In genomic region chr14:60736591-60737192, GRCm38 (mm10) we compare ENCODE assay signal across 7 mouse cellular contexts. TPM values are rescaled to one million over a fixed set of nuclear protein-coding genes. Genes with fewer than 3 reads are reported as not detected.
DNase-seq lines count a peak whose midpoint lies in the region; ATAC-seq and TF ChIP-seq lines count a peak whose summit lies in the region.

No protein-coding gene starts in this region.

- no peaks in the 10 kb centered on the region for H3K9me3 ChIP-seq in ES-Bruce4 (replicated peaks; ENCODE audit: control insufficient read depth, insufficient read depth, low read length, poor library complexity, severe bottlenecking)
- no peaks in the 10 kb centered on the region for H3K9me3 ChIP-seq in lung, embryonic 14.5 days (ENCODE audit: low read depth, low read length)
- no peaks in the 10 kb centered on the region for H3K9me3 ChIP-seq in neural tube, embryonic 15.5 days (replicated peaks)

- no peak overlapping the region for H3K4me3 ChIP-seq in ES-Bruce4 (ENCODE audit: low read depth, low read length)
- H3K4me3 ChIP-seq in lung, embryonic 14.5 days (ENCODE audit: low read depth, low read length): no peak overlapping the region
- no peak overlapping the region for H3K4me3 ChIP-seq in neural tube, embryonic 15.5 days (replicated peaks)

- TF ChIP-seq EP300 in ES-Bruce4 (IDR thresholded peaks at IDR 0.05; ENCODE audit: insufficient read depth, low read depth, low read length): peak; percentile 84

- TF ChIP-seq POLR2A in ES-Bruce4 (IDR thresholded peaks at IDR 0.05; ENCODE audit: insufficient read depth, low read length): no peak

- no peaks in the 10 kb centered on the region for H3K36me3 ChIP-seq in ES-Bruce4 (ENCODE audit: control insufficient read depth, insufficient read depth, low read length, poor library complexity, severe bottlenecking)
- H3K36me3 ChIP-seq in lung, embryonic 14.5 days (ENCODE audit: insufficient read depth): no peaks in the 10 kb centered on the region
- H3K36me3 ChIP-seq in neural tube, embryonic 15.5 days: no peaks in the 10 kb centered on the region

- peak; percentile 67 for ATAC-seq in inflammation-experienced regulatory T-cells, adult 6 months
- peak; percentile 62 for ATAC-seq in lung, embryonic 14.5 days (ENCODE audit: insufficient read depth)
- ATAC-seq in neural tube, embryonic 15.5 days (ENCODE audit: low FRiP score): no peak

- WGBS in lung, embryonic 14.5 days: 4% methylated on average over 4 of the region's 4 CpGs
- WGBS in neural tube, embryonic 15.5 days: 12% methylated on average over 4 of the region's 4 CpGs

- H3K27me3 ChIP-seq in ES-Bruce4 (ENCODE audit: control insufficient read depth, insufficient read depth, low read length, poor library complexity, severe bottlenecking): no peaks in the 10 kb centered on the region
- no peaks in the 10 kb centered on the region for H3K27me3 ChIP-seq in lung, embryonic 14.5 days (ENCODE audit: insufficient read depth, low read length)
- H3K27me3 ChIP-seq in neural tube, embryonic 15.5 days (replicated peaks): no peaks in the 10 kb centered on the region

- peak overlapping the region; percentile 87 for H3K27ac ChIP-seq in ES-Bruce4 (ENCODE audit: insufficient read depth, low read length)
- H3K27ac ChIP-seq in lung, embryonic 14.5 days (ENCODE audit: low read depth): peak overlapping the region; percentile 90
- H3K27ac ChIP-seq in neural tube, embryonic 15.5 days (replicated peaks): peak overlapping the region; percentile 67

- TF ChIP-seq CTCF in ES-Bruce4 (IDR thresholded peaks at IDR 0.05; ENCODE audit: low read depth, low read length): no peak
- TF ChIP-seq CTCF in lung, embryonic 14.5 days (IDR thresholded peaks at IDR 0.05; ENCODE audit: low read depth): no peak

- H3K4me1 ChIP-seq in ES-Bruce4 (ENCODE audit: control insufficient read depth, insufficient read depth, low read length): peaks cover 12% of the 10 kb centered on the region
- H3K4me1 ChIP-seq in lung, embryonic 14.5 days (ENCODE audit: insufficient read depth): peaks cover 16% of the 10 kb centered on the region
- peaks cover 68% of the 10 kb centered on the region for H3K4me1 ChIP-seq in neural tube, embryonic 15.5 days

- H3K4me2 ChIP-seq in lung, embryonic 14.5 days: peak overlapping the region; percentile 41
- H3K4me2 ChIP-seq in neural tube, embryonic 15.5 days: 0 out of 2 replicates have a peak overlapping the region, but pooled peaks have one; percentile 9

- intact Hi-C loops in gastrocnemius, postnatal 14 days (cut with DNase I; ENCODE audit: low total_unique reads): no loop called here

- peak; percentile 6 for DNase-seq in adipocyte (ENCODE audit: low spot score)
- peak; percentile 33 for DNase-seq in gastrocnemius, postnatal 14 days
- peak; percentile 73 for DNase-seq in lung, embryonic 14.5 days
- DNase-seq in cerebellum, adult 18-20 months: no peak

- H3K9ac ChIP-seq in ES-Bruce4 (ENCODE audit: low read depth, poor library complexity, severe bottlenecking): no peak overlapping the region
- peak overlapping the region; percentile 38; the same call in 1 of the 2 replicates for H3K9ac ChIP-seq in lung, embryonic 14.5 days
- H3K9ac ChIP-seq in neural tube, embryonic 15.5 days (replicated peaks): no peak overlapping the region

RNA-seq across cellular contexts. Expression of gene C1qtnf9, which starts 31.2 kb away (rescaled TPM):
- polyA plus RNA-seq in ES-Bruce4 (2011; ENCODE audit: insufficient read depth, insufficient read length, low read depth, missing spikeins): not detected in 2 replicates
- total RNA-seq in gastrocnemius, postnatal 14 days (2021): 10 to 100 TPM; 32.0 to 41.9 TPM
- polyA plus RNA-seq in inflammation-experienced regulatory T-cells, adult 6 months (2017; shearing (Covaris generic)): under 1 TPM in 1 of 3 experiments, not detected in 2; 0.30 TPM
- 0.12 TPM in 1 of 2 replicates, not detected in the other for polyA plus RNA-seq in lung, embryonic 14.5 days (2014; fragmentation: Nextera tagmentation; extraction: Ambion mirVana)
- 0.49 and 0.55 TPM in 2 replicates for polyA plus RNA-seq in neural tube, embryonic 15.5 days (2015; fragmentation: Nextera tagmentation; extraction: Ambion mirVana)

RNA-seq across cellular contexts. Expression of gene Mipep, which starts 47.7 kb away (rescaled TPM):
- 25.9 and 26.0 TPM in 2 replicates for polyA plus RNA-seq in ES-Bruce4 (2011; ENCODE audit: insufficient read depth, insufficient read length, low read depth, missing spikeins)
- total RNA-seq in gastrocnemius, postnatal 14 days (2021): 10 to 100 TPM; 26.2 to 28.4 TPM
- polyA plus RNA-seq in inflammation-experienced regulatory T-cells, adult 6 months (2017; shearing (Covaris generic)): 1 to 10 TPM; 1.7 to 2.1 (median 1.9) TPM
- polyA plus RNA-seq in lung, embryonic 14.5 days (2014; fragmentation: Nextera tagmentation; extraction: Ambion mirVana): 26.3 and 26.5 TPM in 2 replicates
- polyA plus RNA-seq in neural tube, embryonic 15.5 days (2015; fragmentation: Nextera tagmentation; extraction: Ambion mirVana): 18.8 and 19.5 TPM in 2 replicates

Comparison
In these comparisons a context has a peak if more than half of its experiments do, and no peak if none do; other contexts are left out.
1. DNase-seq: peak in adipocyte (single experiment), gastrocnemius, postnatal 14 days (single experiment) and lung, embryonic 14.5 days (single experiment); none in cerebellum, adult 18-20 months (0 of 2).
2. Peak in every context shown above with its lines, with median percentiles within 50 percentile points of each other: H3K27ac ChIP-seq.